Mouse (Mus musculus): ENCODE data around the gene Kcnq5.
"Not testable (repeated sequence)": the region's sequence is repeated elsewhere in the genome, so short reads cannot be mapped to it uniquely, and the experiment has no call there.

Kcnq5 gene

GRCm38 (mm10) chr1:21650820-21651219 is 310.9 kb downstream of the Kcnq5 start:
- no peak for DNase-seq (ENCODE audit: low read depth in 2 of 2, low spot score in 2 of 2)

GRCm38 (mm10) chr1:21635406-21635805 is 326.3 kb downstream of the Kcnq5 start:
- DNase-seq (ENCODE audit: low read depth in 2 of 2, low spot score in 2 of 2), result no peak

DNA sequence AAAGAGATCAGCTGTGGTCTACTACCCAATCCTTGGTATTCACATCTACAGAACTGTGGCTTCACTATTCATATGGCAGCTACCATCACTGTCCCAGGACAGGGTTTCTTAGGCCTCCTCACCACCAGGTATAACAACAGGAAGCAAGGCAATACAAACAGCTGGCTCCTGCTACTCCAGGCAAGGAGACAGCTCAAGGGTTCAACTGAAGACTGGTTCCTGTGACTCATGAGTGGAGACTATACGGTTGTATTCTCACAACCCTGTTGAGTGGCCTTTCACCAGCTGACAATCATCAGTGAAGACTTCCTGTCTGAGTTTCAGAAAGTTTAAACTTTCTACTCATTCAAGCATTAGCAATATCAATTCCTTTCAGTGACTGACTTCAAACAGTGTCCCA is 327.7 kb downstream of the Kcnq5 start:
- no peak for DNase-seq (ENCODE audit: low read depth in 2 of 2, low spot score in 2 of 2)

DNA sequence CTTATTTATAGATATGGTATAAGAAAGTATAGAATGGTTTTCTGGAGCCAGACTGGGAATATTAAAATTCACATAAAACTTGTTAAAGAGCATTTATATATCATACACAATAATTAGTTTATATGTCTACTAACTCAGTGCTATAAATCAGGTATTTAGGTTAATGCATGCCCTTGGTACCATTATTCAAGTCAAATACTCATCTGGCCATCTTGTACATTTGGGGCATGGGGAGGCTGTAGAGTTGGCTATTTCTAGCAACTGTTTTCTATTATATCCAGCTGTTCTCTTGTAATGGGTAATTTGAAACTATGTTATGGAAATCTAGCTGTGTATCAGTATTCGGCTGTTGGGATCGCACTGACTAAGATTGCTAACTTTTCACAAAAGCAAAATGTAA is 339.3 kb downstream of the Kcnq5 start:
- no peak for DNase-seq (ENCODE audit: low read depth in 2 of 2, low spot score in 2 of 2)

DNA sequence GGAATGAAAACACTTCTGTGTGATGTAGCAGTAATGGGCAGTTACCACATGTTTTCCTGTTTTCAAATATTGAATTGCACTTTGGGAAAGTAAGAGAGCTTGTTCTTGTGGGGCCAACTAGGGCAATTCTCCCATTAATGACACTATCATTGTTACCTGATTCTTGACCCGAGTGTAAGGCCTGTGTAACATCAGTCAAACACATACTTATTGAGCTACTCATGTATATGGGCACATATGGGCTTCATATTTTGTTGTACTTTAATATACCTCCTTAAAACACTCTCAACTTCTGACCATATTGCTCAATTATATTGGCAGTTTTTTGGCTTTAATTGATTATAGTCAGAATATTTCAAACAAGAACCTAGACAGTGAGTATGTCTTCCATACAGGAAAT is 339.7 kb downstream of the Kcnq5 start:
- no peak for DNase-seq (ENCODE audit: low read depth in 2 of 2, low spot score in 2 of 2)

- DNase-seq (ENCODE audit: low read depth in 2 of 2, low spot score in 2 of 2), result no peak
Measured at GRCm38 (mm10) chr1:21618712-21619111, 343.0 kb downstream of the Kcnq5 start.

DNA sequence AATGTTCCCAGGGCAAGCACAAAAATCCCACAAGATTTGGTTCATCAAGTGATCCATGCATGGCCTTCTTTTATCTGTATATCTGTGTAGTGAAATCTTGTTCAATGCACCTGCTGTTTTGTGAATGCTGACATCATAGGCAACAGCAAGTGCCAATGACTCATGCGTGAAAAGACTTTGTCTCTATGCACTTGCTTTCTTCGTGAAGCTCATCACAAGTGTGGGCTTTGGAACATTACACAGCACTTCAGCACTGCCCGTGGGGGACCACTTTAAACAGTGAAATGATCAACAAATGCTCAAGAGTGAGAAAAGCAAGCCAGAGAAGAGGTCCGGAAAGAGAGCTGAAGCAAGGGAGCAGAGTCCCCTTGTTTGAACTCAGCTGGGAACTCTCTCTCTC is 345.1 kb downstream of the Kcnq5 start:
- DNase-seq (ENCODE audit: low read depth in 2 of 2, low spot score in 2 of 2), result no peak

DNA sequence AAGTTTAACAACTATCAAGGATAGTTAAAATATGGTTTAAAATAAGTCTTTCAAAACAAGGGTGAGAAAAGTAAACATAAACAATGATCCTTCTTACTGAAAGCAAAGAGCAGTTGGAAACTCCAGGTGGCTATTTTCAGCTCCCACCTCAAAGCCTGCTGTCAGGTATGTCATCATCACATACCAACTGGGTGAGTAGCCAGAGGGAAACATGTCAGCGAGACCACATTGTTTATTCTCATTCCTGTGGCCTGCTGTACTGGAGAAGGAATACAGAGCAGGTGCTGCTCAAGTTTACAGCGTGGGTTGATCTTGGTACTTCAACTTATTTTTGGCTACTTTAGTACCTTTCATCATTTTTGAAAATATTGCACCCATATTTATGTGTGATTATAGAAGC is 347.8 kb downstream of the Kcnq5 start:
- no peak for DNase-seq (ENCODE audit: low read depth in 2 of 2, low spot score in 2 of 2)

GRCm38 (mm10) chr1:21604003-21604402 is 357.7 kb downstream of the Kcnq5 start:
- DNase-seq (ENCODE audit: low read depth in 2 of 2, low spot score in 2 of 2), result no peak

DNA sequence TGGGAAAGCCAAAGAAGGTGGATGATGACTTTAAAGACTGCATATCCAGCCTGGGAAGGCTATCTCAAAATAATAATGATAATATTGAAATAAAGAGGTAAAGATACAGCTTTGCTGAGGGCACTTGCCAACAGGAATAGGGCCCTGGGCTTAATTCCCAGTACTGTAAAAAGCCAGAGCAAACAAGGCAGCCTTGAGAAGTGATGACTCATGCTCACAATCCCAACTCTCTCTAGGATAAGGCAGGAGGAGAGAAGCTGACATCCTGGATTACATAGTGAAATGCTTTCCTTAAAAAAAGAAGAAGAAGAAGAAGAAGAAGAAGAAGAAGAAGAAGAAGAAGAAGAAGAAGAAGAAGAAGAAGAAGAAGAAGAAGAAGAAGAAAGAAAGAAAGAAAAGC is 359.2 kb downstream of the Kcnq5 start:
- no peak for DNase-seq (ENCODE audit: low read depth in 2 of 2, low spot score in 2 of 2)

- DNase-seq (ENCODE audit: low read depth in 2 of 2, low spot score in 2 of 2), result no peak
Measured at GRCm38 (mm10) chr1:21600606-21601005, 361.1 kb downstream of the Kcnq5 start.

- no peak for DNase-seq (ENCODE audit: low read depth in 2 of 2, low spot score in 2 of 2)
Measured at GRCm38 (mm10) chr1:21593872-21594271, 367.9 kb downstream of the Kcnq5 start.

- not testable (repeated sequence) for DNase-seq (ENCODE audit: low read depth in 2 of 2, low spot score in 2 of 2)
Measured at GRCm38 (mm10) chr1:21567397-21567796, 394.3 kb downstream of the Kcnq5 start.

DNA sequence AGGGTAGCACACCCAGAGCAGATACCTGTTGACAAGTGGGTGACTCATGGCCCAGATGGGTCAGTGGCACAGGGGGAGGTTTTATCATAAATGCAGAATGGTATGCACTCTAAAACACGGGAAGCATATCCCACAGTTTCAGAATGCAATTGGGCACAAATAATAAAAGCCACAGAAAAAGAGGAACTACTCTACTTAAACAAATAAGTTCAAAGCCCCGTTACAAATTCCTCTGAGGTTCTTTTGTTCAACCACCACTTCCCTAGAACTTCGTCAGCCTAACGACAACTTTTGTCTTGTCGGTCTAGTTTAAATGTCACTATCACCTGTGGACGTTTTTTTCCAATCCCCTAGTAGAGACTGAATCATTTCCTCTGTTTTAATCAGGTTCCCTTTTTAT is 407.1 kb downstream of the Kcnq5 start:
- DNase-seq (ENCODE audit: low read depth in 2 of 2, low spot score in 2 of 2), result no peak

DNA sequence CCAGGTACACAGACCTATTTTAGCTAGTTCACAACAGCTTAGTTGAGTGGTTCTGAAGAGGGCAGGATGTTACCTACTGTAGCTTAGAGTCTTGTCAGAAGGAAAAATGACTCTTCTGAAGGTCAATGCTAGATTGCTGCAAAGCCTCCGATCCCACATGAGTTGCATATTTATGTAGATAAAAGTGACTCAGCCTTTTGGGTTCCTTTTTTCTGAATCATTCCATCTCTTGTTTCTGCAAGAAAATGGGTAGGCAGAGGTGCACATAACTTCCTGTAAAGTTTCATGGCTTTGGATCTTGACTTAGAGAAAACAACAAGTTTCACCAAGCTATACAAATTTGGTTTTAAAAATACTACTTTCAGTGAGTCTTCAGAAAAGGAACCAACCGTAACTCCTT is 409.0 kb downstream of the Kcnq5 start:
- no peak for DNase-seq (ENCODE audit: low read depth in 2 of 2, low spot score in 2 of 2)

- no peak for DNase-seq (ENCODE audit: low read depth in 2 of 2, low spot score in 2 of 2)
Measured at GRCm38 (mm10) chr1:21543909-21544308, 417.8 kb downstream of the Kcnq5 start.

DNA sequence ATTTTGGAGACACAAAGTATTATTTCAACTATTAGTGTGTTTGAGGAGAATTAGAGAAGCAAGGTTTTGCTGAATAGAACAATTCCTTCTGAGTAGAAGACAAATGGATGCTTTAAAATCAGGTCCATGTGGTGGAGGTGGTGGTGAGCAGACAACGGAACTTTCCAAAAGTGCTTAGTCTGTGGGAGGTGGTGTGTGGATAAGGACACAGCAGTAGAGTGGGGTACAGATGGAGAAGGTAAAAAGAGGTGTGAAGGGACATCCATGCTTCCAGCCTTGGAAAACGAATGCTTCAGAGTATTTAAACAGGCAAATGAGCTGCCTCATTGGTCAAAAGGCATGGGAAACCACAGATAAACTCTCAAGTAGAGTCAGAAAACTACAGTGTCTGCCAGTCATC is 422.3 kb downstream of the Kcnq5 start:
- no peak for DNase-seq (ENCODE audit: low read depth in 2 of 2, low spot score in 2 of 2)

DNA sequence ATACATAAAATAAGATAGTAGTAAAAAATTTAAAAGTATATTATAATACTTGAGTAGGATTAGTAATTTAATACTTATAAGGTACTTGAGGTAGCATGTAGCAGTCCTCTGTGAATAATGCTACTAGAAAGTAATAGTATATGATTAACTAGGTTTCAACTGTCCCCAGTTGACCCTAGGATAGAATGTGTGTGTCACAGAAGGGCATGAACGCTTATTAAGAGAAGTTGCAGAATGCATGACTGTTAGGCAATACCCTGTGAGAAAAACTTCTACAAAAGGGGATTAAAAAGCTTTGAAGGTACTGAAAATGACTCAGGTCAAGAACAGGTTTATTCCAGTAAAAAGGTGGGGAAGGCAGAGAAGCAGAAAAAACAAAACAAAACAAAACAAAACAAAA is 430.9 kb downstream of the Kcnq5 start:
- no peak for DNase-seq (ENCODE audit: low read depth in 2 of 2, low spot score in 2 of 2)

DNA sequence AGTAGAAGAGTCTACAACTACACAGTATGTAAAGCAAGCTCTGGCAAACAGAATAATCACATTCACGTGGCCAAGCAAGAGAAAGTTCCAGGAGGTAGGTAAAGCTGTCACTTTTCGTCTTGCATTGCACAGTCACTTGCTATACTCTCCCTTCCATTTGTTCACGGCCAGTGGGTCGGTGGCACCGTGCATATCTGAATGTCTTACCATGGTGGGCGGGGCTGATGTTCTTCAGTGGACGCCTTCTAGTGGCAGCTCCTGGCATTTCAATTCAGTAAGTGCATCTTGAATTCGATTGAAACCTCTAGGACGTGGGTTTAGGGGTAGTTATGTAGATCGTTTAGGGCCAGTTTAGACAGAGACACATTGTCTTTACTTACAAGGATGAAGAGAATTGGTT is 439.7 kb downstream of the Kcnq5 start:
- no peak for DNase-seq (ENCODE audit: low read depth in 2 of 2, low spot score in 2 of 2)

- no peak for DNase-seq (ENCODE audit: low read depth in 2 of 2, low spot score in 2 of 2)
Measured at GRCm38 (mm10) chr1:21521475-21521874, 440.3 kb downstream of the Kcnq5 start.

- no peak for DNase-seq (ENCODE audit: low read depth in 2 of 2, low spot score in 2 of 2)
Measured at GRCm38 (mm10) chr1:21520116-21520645, 441.6 kb downstream of the Kcnq5 start.

DNA sequence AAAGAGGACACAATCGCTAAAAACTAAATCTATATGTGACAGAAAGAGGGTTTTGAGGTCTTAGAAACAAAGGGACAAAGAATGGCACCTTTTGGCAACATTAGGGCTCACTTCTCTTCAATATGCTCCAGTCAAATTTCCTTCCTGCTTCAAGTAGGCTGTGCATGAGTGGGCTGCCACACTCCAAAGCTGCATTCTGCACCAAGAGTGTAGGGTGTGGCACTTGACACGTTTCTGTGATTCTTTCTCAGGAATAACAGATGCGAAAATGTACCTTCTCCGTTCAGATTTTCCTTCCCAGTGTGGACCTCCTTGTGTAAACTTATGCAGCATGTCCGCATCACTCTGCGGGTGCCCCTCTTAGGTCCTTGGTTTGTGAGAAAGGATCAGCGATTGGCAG is 455.1 kb downstream of the Kcnq5 start:
- no peak for DNase-seq (ENCODE audit: low read depth in 2 of 2, low spot score in 2 of 2)

DNA sequence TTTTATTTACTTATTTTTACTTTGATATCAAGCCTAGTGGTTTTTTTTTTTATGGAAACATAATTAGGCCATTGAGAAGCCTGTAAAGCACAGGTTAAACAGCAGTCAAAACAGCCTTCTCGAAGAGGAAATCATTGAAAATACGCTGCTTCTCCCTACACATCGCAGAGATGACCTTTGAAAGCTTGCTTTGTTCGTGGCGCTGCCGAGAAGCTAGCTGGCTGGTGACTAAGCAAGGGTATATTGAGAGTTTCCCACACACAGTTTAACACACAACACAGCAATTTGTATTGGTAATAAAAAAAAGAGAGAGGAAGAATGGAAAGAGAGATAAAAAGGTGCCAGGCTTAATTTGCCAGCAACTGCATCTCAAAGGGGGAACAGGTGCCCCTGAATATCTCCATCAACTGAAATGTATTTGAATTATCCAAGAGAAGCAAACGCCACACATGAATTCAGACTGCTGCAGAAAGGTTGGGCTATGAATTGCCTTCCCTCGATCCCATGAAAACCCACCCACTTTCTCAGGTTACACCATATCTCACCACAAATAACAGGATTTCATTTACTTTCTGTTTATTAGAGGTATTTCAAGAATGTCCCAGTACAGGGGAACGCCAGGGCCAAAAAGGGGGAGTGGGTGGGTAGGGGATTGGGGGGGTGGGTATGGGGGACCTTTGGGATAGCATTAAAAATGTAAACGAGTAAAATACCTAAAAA is 461.8 kb downstream of the Kcnq5 start:
- DNase-seq (ENCODE audit: low read depth in 2 of 2, low spot score in 2 of 2), result no peak

All from CD8-positive naive resting alpha-beta T cell, adult 2 months (primary cell).